Mouse (Mus musculus) layer of hippocampus, postnatal 14 days (tissue): Measurements from ENCODE around the gene Dnah14. TPM values are rescaled to one million over a fixed set of nuclear protein-coding genes. Genes with fewer than 3 reads are reported as not detected.

Source experiments
- DNase-seq, 2 experiments: peaks; one replicate each; pipeline ENCODE4 v3.0.0; 2021 to 2022; ENCODE audit warnings: low spot score in 2 of 2, mixed read lengths in 1 of 2
- total RNA-seq, 2 experiments: library from RNA; stranded (reverse); gene quantifications; 2 replicates each; pipeline ENCODE4 v1.2.3; 2021

Dnah14 gene
- total RNA-seq, 2 experiments from 2014 or later = 0.32 to 0.72 TPM

DNA sequence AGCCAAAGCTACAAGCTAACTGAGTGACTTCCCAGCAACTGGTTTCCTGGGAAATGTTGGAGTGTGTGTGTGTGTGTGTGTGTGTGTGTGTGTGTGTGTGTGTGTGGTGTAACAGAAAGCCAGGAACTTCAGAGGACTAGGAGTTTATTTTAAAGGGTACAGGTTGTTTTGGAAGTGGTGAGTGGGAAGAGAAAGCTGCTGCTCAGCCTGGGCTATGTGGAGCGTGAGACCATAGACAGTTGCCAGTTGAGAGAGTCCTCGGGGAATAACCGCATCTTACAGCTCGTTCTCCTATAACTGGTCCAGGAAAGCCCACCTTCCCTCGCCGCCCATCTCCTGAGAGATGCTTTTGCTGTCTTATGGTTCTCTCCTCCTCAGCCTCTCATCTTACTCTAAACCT lies 12.8 kb downstream of the Dnah14 start:
- DNase-seq = peak in 1 of 2 experiments; percentile 12

- no peak for DNase-seq
Observed at GRCm38 (mm10) chr1:181599376-181599775, 23.0 kb downstream of the Dnah14 start.

- DNase-seq = no peak
Observed at GRCm38 (mm10) chr1:181611118-181611517, 34.8 kb downstream of the Dnah14 start.

DNA sequence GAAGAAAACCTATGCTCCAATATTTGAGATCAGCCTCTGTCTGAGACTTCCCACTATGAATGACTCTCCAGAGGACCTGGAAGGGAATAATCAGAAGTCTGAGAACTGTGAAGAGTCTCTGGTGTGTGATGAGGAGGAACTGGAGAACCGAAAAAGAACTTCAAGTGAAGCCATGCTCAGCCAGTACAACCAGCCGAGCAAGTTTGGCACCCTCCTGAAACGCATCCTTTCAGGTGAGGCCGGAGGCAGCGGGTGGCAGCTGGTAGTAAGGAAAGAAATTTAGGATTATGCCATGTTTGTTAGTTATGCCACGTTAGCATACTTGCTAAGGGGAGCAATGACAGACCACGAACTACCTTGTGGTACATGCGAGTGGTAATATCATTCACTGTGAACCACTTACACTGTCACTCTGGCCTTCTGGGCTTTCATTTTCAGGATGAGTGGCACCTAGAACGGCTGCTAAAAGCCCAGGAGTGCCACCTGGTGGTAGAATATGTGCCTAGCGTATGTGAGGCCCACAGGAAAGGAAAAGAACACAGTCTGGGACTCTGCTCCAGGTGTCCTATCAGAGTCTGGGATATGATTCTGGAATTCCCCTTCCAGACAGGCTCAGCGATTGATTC lies 39.6 kb downstream of the Dnah14 start:
- DNase-seq = peak; percentile 76 to 84

- DNase-seq = no peak
Observed at GRCm38 (mm10) chr1:181617332-181617731, 41.0 kb downstream of the Dnah14 start.

DNA sequence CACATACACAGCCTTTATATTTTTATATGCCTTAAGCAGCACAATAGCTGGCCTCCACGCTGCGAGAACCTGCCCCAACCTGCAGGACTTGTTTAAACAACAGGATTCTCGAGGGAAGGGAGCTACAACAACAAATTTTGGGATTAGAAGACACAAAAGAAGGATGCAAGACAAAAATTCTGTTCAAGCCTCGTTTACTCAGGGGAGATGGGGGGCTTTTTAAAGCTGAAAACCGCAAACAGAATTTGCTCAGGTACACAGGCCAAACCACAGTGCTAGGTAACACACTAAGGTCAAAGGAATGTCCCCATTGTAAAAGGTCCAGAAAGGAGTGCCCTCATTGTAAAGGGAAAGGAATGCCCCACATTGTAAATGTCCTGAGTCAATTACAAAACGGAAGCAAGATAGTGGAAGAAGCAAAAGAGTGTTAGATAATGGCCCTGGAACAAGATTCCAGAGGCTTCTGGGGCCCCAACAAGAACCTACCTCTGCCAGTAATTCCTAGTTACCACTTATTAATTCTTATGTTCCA lies 46.9 kb downstream of the Dnah14 start:
- DNase-seq = no peak

DNA sequence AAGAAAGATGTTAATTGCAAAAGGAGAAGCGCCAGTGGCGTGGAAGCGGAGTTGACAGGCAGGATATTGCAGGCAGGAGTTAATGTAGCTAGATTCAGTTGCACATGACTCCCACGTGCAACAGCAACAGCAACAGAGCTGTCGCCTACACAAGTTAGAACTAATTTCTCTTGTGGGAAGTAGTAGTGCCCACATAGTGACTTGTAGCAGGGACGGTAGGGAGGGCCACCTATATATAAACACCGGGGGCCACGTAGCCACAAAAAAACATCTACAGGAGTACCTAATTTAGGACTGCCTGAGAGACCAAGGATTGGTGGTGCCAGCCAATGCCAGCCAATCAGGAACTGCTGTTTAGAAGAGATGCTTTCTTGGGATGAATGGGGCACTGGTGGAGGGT lies 48.5 kb downstream of the Dnah14 start:
- no peak for DNase-seq

DNA sequence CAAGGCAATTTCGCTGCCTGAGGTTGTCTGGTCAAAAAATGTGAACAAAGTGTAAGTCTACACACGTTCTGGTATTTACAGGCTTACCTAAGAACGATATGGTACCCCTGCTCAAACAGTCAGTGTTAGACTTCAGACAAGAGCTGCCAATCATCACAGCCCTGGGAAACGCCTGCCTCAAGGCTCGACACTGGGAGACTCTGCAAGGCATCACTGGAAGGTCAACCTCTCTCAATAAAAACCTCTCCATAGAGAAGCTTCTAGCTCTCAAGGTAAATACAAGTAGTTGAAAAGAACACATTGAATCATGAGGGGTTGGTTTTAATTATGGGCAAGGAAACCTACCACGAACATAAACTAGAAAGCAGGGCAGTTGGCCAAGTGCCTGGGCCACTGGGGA lies 51.9 kb downstream of the Dnah14 start:
- no peak for DNase-seq

- DNase-seq = no peak
Observed at GRCm38 (mm10) chr1:181631371-181631770, 55.0 kb downstream of the Dnah14 start.

- DNase-seq = peak; percentile 28 to 37
Observed at GRCm38 (mm10) chr1:181637997-181638713, 61.8 kb downstream of the Dnah14 start.

DNA sequence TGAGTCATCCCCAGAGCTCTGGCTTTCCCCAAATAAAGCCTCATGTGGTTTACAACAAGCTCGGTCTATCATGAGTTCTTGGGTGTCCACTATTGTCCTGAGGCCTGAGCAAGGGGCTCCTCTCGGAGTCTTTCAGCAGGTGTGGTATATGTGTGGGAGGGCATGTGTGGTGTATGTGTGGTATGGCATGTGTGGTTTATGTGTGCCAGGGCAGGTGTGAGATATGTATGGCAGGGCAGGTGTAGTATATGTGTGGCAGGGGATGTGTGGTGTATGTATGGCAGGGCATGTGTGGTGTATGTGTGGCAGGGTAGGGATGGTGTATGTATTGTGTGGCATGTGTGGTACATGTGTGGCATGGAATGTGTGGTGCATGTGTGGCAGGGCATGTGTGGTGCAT lies 64.0 kb downstream of the Dnah14 start:
- DNase-seq = no peak

DNA sequence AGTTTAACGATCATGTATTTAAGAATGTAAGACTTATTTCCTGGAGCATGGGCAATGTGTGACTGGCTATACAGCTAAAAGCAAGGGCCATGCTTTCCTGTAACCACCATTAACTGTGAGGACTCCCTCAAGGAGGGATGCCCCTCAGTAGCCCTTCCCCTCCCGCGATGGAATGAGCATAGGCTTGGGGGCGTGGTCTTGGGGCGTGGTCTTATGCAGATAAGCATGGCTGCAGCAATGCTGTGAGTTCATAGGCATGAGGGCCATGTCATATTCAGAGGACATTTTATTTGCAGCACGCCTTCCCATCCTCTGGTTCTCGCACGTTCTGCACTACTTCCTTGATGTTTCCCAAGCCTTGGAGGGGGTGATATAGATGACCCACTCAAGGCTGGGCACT lies 71.1 kb downstream of the Dnah14 start:
- DNase-seq = no peak

GRCm38 (mm10) chr1:181653481-181653880 lies 77.1 kb downstream of the Dnah14 start:
- DNase-seq = no peak

GRCm38 (mm10) chr1:181656421-181656820 lies 80.1 kb downstream of the Dnah14 start:
- DNase-seq = peak; percentile 5 to 29

DNA sequence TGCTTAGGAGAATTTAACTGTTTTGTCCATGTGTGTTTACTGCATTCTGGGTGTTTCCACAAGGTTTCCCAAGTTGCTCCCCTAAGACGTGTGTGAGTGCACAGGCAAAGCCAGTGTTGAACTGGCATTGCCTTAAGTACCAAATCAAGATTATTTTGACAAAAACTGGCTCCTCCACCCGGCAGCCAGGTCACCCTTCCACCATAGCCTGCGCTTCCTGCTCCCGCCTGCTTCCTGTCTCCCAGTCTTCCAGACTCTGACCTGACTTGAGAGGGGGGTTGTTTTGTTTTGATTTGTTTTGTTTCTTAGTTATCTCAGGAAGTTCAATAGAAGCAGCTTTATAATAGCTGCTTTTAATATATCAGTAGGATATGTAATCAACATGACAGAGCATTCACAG lies 90.4 kb downstream of the Dnah14 start:
- DNase-seq = no peak

DNA sequence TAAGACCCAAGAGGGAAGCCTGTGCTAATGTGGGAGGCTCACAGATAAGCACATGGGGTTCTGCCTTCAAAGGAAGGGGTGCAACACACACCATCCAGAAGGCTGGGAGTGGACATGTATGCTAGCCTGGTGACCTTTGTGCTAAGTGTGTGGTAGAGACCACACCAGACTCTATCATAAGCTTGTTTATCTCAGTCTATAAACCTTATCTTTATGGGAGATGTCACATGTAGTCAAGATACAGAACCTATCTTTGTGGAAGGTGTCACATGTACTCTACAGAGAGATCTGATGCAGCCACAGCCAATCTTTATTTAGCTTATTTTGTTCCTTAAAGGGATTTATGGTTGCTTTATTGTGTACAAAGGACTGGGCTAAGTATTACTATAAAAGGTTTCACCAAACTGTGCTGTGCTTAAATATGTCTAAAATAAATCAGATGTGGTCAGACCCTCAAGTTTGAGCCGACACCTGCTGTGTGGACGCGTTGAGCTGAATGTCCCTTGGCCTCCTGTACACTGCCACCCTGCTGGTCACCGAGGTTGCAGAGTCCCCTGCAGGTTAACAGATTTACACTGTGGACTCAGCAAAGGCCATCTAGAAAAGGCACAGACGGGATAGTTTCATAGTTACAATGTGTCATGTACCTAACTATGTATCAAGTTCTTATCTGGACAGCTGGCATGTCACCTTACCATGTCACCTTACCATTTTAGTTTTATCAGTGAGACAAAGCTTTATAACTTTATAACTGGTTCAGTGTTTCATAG lies 118.6 kb downstream of the Dnah14 start:
- DNase-seq = no peak

- DNase-seq = peak in 1 of 2 experiments; percentile 11
Observed at GRCm38 (mm10) chr1:181728707-181729106, 152.3 kb downstream of the Dnah14 start.

- no peak for DNase-seq
Observed at GRCm38 (mm10) chr1:181733517-181733916, 157.2 kb downstream of the Dnah14 start.

- DNase-seq = no peak
Observed at GRCm38 (mm10) chr1:181740259-181740658, 163.9 kb downstream of the Dnah14 start.

- no peak for DNase-seq
Observed at GRCm38 (mm10) chr1:181742251-181742885, 166.0 kb downstream of the Dnah14 start.

DNA sequence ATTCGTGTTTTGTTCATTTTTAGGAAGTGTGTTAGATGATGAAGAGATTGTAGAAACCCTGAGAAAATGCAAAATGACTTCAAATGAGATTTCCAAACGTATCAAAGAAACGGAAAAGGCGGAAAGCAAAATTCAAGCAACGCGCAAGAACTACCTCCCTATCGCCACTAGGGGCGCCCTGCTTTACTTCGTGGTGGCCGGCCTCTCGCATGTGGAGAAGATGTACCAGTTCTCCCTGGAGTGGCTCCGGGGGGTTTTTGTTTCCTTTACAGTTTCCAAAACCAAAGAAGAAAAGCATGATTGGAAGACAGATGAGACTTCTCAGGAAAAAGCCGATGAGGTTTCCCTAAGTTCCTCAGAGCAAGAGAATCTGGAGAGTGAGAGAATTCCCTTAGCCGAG lies 193.0 kb downstream of the Dnah14 start:
- no peak for DNase-seq
